Mouse (Mus musculus): ENCODE results near the gene Ptpre. TPM values are rescaled to one million over a fixed set of nuclear protein-coding genes. Genes with fewer than 3 reads are reported as not detected.
A peak's percentile ranks its signal among the peaks of the same experiment; 100 is the strongest.
"Not testable (repeated sequence)": the region's sequence is repeated elsewhere in the genome, so short reads cannot be mapped to it uniquely, and the experiment has no call there.

Gene Ptpre
- polyA plus RNA-seq, 1 experiment, result 11.2 TPM

DNA sequence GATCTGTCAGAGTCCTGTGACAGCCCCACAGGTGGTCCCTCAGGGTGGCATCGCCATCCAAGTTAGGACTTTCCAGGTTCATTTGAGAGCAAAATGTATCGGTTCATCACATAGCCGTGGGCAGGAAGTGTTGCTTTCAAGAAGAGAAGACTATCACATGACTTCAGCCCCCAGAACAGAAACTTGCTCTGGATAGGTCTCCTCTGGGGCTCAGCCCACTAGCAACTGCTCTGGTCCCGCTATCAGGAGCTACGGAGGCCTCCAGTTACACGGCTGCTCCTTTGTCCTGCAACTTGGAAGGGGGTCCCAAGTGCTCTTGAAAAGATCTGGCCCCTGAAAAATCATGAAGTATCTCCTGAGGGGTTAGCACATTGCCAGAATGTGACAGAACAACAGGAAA is 109.7 kb downstream of the Ptpre start:
- DNase-seq (ENCODE audit: low read depth), result no peak

DNA sequence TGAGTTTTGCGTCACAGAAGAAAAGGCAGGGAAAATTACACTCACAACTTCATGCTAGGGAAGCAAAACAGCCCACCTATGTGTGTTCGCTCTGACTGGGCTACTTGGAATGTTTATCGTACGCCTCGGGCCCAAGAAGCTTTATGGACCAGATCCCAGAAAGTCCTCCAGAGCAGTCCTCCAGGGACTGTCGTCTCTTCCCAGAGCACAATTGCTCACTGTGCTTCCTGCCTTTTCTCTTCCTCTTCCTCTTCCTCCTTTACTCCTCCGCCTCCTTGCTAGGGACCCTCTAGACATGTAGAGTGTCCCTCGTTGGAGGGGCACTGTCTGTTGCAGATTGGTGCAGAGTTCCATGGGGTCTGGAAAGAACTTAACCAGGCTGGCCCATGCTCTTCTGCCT is 111.5 kb downstream of the Ptpre start:
- no peak for DNase-seq (ENCODE audit: low read depth)

DNA sequence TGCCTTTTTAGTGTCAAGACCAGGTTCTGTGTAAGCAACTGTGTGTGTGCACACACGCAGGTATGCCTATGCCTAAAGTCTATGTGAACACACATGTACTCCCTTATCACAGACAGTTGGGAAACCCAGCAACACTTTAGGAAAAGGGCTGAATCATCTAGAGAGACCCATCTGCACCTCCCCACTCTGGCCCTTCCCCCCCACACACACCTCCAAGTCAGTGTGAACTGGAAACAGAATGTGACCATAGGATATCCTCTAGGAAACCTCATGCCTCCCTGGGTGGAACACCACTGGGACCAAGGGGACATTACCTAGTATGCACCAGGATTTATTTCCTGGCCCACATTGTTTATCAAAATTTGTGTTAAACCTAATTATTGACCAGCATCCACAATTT is 112.0 kb downstream of the Ptpre start:
- DNase-seq (ENCODE audit: low read depth), result no peak

DNA sequence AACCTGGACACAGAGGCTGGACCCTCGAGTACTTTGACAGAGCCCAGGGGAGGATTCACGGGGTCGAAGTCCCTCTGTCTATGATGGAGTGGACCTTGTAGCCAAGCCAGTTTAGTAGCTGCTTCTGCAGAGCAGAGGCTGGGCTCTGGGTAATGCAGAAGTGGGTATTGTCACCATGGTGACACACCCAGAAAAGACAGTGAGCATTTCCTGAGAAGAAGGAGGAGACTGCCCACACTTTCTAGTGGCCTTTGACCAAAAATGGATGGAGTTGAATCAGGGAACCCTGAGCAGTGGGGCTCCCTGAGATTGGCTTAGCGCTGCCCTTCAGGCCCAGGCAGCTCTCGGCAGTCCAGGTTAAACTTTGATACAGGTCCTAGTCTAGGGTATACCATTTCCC is 112.8 kb downstream of the Ptpre start:
- no peak for DNase-seq (ENCODE audit: low read depth)

DNA sequence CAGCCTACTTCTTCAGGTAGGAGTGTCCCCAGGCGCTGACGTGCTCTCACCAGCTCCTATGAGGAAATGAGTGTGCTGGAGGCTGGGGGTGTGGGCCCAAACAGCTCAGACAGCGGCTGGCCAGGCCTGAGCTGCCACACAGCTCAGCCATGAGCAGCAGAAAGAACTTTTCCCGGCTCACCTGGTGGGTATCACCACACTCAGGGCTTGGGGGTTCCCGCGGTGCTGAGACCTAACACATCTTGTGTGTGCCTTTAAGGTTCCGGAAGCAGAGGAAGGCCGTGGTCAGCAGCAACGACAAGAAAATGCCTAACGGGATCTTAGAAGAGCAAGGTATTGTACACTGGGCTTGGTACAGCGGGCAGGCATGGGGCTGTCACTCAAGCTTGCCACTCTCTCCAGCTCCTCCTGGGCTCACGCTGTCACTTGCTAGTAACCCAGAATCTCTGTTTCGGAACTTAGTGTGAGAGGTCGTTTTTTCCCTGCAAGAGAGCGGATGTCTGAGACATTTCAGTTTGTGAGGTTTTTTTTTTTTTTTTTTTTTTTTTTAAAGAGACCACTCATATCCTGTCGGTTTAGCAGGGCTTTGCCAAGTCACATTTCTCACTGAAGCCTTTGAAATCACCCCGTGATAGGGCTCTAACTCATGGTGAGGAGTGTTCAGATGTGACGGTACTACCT is 114.7 kb downstream of the Ptpre start:
- DNase-seq (ENCODE audit: low read depth), result no peak

DNA sequence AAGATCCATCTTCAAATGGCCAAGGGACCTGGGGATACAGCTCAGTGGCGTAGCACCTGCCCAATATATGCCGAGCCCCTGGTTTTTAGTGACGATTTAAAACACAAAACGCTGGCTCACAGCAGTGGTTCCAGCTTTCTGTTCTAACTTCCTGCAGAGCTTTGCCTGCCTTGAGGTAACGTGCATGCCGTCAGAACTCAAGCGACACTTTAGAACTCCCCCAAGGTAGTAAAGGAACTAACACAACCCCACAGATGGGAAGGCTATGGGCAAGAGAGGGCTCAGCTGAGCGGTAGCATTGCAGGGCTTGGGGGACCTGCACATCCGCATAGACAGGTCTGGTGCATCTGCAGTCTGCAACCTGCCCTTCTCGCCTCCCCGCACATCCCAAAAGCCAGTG is 115.5 kb downstream of the Ptpre start:
- DNase-seq (ENCODE audit: low read depth), result no peak

DNA sequence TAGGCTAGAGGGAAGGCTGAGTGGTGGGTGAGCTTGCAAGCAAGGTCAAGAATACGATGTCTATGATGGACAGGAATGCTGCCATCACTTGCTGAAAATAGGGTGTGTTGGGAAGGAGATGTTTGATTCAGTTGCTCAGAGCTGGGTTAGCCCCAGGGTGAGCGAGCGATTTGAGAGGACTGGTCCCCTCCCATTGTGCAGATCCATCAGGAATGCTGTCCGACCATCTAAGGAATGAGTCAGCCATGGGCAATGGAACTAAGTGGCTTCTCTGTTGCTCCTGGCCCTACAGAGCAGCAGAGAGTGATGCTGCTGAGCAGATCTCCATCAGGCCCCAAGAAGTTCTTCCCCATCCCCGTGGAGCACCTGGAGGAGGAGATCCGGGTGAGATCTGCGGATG is 116.3 kb downstream of the Ptpre start:
- no peak for DNase-seq (ENCODE audit: low read depth)

DNA sequence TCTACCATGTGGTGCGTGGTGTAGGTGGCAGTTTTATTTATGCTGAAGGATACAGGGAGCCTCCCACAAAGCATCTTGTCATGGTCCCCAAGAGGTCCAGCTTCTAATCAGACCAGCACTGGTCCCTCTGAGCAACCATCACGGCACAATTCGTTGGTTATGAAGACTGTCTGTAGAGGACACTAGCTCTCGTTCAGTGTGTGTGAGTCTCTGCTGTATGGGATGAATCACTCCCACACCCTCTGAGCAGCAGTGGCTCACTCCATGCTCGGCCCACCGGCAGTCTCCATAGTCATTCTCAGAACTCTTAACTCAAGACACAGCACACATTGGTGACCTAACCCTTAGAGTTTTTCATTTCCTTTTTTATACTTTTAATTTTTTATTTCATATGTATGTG is 117.0 kb downstream of the Ptpre start:
- DNase-seq (ENCODE audit: low read depth), result no peak

DNA sequence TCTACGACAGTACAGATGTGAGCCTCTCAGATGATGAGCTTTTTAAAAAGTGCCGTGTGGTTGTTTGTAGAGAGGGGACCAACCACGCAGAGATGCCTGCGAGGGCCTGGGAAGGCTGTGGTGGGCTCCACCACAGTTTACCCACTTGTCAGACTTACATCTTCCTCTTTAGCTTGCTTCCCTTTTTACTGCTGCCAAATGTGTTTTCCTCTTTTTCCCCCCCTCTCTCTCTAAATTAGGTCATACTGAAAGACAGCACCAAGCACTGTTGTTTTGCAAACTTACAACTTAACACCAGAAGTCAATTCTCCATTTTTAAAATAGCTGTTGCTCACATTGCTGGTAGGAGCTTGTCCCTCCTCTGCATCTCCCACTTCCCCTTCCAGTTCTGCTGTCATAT is 117.8 kb downstream of the Ptpre start:
- no peak for DNase-seq (ENCODE audit: low read depth)

DNA sequence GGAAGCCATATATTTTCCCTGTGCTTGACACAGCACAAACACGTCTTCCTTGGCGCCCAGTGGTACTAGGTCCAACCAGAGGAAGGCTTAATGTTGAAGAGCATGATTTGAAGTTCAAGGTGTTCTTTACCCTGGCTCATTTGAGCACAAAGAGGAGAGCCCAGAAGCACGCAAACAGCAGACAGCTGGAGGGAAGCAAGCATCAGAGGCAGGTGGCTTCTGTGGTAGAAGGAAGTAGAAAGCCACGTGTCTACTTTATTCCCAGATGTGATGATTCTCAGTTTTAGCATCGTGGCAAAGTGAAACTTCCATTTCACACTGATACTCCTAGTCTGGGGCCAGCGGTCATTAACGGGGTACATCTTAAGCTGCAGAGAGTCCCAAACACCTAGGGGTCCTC is 120.9 kb downstream of the Ptpre start:
- DNase-seq (ENCODE audit: low read depth), result no peak

DNA sequence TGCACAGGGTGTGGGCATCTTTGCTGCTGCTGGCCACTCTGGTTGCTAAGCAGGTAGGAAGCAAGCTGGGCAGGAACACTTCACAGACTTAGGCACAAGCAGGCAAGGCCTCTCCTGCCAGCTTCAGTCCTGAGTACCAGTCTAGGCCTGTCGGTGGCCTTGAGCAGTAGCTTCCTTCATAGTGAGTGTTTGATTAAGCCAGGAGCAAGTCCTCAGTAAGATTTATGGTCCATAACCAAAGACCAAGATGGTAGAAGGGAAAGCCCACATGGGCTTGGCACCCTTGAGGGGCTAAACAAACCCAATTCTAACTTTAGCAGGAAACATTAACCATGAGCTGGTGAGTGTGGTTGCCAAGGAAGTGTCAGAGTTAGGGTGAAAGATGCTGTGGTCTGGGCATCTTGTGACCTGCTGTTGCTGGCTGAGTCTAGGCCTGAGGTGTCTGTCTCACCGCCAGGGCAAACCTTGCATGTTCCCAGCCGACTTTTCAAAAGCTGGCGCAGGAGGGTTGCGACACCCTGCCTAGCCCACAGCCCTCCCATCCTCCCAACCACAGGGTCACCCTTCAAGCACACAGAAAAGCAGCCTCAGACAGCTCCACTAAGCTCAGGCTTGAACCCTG is 122.1 kb downstream of the Ptpre start:
- peak; percentile 97 for DNase-seq (ENCODE audit: low read depth)

DNA sequence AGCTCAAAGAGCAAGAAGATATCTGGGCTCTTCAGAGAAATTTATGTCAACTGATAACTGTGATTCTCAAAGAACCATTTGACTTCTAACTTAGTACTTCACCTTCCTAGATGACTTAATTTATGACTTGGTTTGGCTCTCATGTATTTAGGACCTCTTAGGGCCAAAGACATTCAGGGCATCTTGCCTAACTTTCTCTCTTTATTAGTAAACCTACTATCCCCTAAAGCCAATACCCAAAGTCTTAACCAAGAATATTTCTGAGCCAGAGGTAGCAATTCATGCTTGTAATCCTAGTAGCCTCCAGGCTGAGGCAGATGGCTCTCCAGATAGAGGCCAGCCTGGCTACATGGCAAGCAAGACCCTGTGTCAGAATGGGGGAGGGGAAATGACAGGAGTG is 123.0 kb downstream of the Ptpre start:
- peak; percentile 77 for DNase-seq (ENCODE audit: low read depth)

DNA sequence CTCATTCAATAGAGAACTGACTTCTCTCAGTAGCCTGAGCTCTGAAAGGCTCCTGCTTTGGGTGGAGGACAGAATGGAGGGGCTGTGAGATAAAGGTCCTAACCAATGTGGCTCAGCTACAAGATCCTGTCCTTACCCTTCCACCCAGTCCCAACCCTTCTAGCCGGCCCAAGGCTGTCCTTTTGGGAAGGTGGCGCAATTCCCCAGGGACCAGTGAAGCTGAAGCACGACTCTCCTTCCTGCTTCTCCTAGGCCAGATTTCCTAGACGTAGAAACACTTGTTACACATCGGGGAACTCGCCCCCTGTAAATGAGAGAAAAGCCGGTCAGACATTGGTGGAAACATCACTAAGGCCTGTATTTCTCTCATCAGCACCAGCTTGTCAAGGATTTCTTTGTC is 126.9 kb downstream of the Ptpre start:
- DNase-seq (ENCODE audit: low read depth), result no peak

DNA sequence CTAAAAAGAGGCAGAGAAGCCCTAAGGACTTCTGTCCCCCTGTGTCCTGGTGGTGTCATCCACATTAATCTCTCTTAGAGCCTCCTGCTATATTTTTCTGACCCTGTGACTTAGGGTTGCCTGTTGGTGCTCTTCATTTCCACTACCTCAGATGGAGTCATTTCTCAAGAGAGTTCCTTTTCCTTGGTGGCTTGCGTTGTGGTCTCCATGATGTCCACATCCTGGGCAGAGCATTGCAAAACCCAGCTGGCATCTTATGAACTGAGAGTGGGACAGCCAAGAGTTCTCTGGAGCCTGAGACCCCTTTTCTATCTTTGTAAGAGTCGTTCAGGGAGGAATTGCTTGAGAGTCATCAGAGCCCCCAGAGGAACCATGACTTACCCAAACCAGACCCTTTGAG is 129.0 kb downstream of the Ptpre start:
- no peak for DNase-seq (ENCODE audit: low read depth)

DNA sequence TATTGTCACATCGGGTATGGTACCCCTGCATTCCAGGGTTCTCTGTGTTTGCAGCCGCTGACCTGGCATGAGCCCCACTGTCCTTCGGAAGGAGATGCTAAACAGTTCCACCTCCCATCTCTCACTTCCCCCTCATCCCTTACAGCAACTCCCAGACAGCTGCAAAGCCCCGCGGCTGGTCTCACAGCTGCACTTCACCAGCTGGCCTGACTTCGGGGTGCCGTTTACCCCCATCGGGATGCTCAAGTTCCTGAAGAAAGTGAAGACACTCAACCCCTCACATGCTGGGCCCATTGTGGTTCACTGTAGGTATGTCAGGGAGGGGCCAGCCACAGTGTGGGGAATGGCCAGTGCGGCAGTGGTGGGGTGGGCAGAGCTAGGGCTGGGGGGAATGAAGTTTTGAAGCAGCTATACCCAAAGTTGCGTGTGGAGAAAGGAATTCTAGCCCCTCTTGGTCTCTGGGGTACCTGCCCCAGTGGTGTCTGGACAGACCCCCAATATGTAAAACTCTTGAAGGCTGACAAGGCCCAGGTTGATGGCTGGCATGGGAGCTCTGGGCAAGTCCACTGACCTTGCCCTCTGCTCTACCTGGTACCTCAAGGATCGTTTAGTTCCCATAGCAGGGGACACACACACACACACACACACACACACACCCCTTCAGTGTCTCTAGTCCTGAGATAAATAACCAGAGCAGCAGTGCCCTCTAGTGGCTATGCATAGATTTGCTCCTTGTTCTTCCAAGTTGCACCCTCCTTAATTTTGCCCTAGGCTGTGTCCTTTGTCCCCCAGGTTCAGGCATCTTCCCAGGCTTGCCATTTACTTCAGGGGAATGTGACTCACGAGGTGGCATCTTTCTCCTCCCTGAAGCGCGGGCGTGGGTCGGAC is 131.8 kb downstream of the Ptpre start:
- no peak for DNase-seq (ENCODE audit: low read depth)

DNA sequence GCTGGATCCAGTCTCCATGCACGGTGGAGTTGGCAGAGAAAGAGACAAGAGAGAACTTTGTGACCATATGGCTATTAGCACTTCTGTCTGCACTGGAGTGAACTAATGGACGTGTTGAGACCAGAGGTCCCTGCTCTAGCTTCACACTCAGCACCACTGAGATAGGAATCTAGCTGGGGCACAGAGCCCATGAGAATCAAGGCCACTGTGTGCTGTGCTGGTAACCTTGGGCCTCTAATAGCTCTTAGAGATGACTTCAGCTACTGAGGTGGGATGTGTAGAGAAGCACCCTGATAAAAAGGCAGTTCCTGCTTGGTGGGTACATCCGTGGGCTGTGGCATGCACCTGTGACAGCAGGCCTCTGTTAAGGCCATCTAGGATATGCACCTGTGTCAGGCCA is 136.3 kb downstream of the Ptpre start:
- DNase-seq (ENCODE audit: low read depth), result no peak

DNA sequence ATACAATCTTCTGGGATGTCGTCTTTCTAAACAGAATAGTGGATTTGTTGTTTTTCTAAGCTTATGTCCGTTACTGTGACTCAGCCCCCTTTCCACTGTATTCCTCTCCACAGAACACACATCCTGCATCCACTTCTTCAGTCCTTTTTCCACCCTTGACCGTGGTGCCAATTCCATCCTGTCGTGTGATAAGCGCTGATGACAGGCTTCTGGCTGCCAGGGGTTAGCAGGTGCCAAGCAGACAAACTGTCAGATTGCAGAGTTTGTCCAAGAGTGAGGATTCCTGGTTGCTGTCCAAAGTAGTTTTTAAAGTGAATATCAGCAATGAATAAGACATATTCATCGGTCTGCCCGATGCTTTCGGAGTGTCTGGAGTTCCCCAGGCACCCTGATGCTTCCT is 139.4 kb downstream of the Ptpre start:
- no peak for DNase-seq (ENCODE audit: low read depth)

DNA sequence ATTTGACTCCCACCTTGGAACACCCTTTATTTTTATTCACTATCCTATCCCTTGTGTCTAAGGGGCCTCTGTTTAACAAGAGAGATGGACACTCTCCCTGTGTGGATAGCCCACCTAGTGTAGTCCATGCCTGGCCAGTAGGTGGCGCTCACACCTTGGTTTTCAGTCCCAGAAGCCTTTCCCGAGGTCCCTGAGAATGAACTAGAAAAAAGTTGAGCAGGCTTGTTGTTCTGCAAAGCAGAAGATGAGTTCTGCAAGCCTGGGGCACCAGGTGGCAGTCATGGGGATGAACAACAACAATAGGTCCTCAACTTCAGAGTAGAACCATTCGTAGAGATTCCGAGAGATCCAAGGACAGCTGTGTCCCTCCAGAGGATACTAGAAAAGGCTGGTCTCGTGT is 143.1 kb downstream of the Ptpre start:
- no peak for DNase-seq (ENCODE audit: low read depth)

DNA sequence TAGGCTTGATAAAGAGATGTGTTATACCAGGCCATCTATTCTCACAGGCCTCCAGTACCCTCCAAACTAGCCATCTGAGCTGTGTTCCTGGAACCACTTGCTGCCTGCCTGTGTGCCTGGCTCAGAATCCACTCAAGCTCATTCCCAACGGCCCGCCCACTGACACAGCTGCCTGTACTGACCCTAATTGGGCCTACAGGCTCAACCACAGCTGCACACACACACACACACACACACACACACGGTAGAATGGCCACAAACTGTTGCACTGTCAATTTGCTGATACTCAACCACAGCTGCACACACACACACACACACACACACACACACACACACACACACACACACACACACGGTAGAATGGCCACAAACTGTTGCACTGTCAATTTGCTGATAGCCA is 146.8 kb downstream of the Ptpre start:
- not testable (repeated sequence) for DNase-seq (ENCODE audit: low read depth)

DNA sequence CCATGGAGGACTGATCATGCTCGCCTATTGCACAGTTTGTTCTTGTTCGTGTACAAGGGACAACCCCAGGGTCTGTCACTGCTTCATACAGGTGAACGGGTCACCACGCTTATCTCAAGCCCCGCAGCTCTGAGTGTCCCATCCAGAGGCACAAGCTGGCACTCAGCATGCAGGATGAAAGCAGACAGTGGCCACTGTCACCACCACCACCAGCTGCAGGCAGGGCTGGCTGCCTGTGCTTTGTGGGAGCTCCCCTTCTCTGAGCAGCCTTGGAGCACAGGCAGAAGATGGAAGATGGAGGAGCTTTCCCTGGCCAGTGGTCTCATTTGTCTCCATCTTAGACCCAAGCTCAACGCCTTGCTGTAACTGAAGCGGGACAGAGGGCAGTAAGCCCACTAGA is 147.7 kb downstream of the Ptpre start:
- DNase-seq (ENCODE audit: low read depth), result no peak

DNA sequence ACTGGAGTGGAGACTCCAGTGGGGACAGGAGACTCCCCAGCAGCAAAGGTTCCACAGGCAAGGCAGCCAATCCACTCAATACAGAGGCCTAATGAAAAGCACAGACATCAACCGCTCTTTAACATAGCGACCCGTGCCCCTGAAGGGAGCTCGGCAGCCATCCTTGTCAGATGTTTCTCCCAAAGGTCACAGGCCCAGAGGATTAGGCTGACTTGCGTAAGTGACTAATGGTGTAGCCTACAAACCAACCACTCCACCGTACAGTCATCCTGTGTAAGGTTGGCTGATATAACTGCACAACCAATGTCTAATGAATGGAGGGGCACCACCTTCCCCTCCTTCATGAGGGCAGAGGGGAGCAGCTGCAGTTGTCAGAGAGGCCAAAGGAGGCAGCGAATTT is 152.1 kb downstream of the Ptpre start:
- DNase-seq (ENCODE audit: low read depth), result no peak

DNA sequence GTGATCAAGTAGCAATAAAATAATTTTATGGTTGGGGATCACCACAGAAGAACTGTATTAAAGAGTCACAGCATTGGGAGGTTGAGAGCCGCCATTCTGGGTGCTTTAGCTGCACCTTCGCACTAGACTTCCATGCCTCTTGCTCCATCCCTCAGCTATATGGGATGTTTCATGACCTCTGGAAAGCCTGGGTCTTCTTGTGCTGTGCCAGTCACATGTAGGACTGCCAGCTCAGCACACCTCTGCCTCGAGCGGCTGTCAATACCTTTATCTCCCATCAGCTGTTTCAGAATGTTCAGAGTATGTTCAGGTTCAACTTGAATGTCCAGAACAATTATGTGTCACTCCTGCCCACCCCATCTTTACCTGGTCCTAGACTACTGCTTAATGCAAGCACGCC is 154.7 kb downstream of the Ptpre start:
- DNase-seq (ENCODE audit: low read depth), result no peak

DNA sequence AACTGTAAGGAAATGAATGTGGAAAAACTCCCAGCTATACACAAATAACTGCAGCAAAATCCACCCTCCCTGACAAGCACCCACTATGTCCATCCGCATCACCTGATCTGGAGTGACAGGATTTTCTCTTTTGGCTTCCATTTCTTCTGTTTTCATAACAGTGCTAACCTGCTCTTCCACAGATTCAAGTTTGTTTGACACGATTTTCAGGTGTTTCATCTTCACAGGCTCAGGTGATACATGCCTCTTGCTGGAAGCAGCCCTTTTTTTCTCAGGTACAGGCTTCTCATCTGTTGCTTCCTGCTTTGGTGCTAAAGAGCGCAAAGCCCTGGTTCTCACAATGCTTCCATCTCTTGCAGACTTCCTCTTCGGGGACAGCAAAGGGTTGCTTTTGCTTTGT is 156.8 kb downstream of the Ptpre start:
- no peak for DNase-seq (ENCODE audit: low read depth)
